Mouse (Mus musculus) cortical plate, adult 2 months (tissue): ENCODE results near the gene Mrps23.

Experiments used
- CTCF ChIP-seq: fragments of 200-500 bp; IDR thresholded peaks from 2 replicates; pipeline ENCODE4 v1.5.1; 2011; ENCODE audit warnings: mild to moderate bottlenecking, control low read depth, low read length; ENCODE audit not compliant: insufficient read depth; ENCODE audit errors: extremely low read depth
- POLR2A ChIP-seq: fragments of 200-500 bp; IDR thresholded peaks from 2 replicates; pipeline ENCODE4 v1.6.1; 2011; ENCODE audit warnings: mild to moderate bottlenecking, low read length, control low read depth; ENCODE audit not compliant: insufficient read depth; ENCODE audit errors: extremely low read depth

GRCm38 (mm10) chr11:88204593-88205368, 593 bp downstream of the Mrps23 start:
- TF ChIP-seq CTCF: no peak
- TF ChIP-seq POLR2A: no peak
